Mouse (Mus musculus) embryo, embryonic 10 days (tissue): ENCODE measurements around the gene Neu3.

ENCODE experiments used
- DNase-seq: peaks from one replicate; pipeline ENCODE4 v3.0.0-alpha.2; 2015; ENCODE audit warnings: low spot score

Gene Neu3

DNA sequence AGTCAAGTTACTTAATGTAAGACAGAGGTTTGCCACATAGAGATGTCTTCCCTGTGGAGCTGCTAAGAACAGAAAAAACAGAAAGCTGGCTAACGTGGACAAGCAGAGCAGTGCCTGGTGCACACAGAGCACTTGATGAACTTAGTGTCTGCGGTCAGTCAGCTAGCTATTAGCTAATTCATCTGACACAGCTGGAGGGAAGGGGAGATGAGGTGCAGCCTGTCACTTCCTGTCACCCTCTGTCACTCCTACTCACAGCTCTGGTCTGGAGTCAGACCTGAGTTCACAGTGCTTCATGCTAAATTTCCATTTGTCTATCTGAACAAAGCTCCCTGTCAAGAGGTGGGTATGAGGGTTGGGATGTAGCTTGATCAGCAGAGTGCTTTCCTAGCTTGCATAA, 34.1 kb downstream of the Neu3 start:
- DNase-seq, result no peak

DNA sequence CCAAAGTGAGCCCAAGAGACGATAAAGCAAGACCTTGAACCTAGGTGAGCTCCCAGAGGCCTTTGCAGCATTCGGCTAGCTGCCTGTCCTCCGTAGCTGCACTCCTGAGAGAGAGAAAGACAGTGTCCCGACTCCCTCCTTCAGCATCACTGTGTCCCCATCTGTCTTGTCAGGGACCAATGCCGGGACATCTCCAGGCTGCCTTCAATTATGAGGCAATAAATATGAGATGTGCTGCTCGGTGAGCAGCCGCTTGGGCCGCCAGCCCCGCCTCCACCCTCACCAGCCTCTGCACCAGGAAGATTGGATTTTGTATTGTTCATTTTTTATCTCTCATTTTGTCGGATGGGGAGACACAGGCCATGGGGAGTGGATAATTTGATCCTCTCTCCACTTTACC, 37.4 kb downstream of the Neu3 start:
- no peak for DNase-seq

DNA sequence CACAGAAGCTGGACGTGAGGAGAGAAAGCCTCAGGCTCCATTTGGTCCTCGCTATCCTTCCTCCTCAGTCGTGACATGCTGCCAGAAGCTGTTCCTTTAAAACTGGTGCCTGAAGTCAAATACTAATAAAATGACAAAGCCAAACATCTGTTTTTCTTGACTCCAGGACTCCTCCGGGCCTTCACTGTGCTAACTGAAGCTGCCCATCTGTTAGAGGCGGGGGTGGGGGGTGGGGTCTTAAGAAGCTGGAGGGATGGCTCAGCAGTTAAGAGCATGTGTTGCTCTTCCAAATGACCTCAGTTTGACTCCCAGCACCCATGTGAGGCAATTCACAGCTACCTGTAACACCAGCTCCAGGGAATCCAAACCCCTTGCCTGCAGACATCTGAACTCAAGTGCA, 39.7 kb downstream of the Neu3 start:
- DNase-seq, result peak; percentile 6

DNA sequence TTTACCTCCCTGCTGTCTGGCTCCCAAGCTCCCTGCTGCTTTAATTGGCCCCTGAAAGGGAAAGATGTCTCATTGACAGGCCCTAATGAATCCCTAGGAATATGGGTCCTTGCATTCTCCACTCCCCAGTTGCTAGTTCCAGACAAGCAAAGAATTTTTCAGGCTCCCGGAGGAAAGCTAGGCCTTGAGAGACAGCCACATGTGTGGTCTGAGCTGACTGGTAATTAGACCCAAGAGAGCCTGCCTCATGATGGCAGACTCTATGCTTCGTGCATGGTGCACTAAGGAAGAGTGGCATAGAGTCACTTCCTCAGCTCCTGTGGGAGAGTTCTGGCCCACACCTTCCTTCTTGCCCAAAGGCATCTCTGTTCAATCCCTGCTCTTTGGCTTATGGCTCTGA, 40.3 kb downstream of the Neu3 start:
- no peak for DNase-seq

DNA sequence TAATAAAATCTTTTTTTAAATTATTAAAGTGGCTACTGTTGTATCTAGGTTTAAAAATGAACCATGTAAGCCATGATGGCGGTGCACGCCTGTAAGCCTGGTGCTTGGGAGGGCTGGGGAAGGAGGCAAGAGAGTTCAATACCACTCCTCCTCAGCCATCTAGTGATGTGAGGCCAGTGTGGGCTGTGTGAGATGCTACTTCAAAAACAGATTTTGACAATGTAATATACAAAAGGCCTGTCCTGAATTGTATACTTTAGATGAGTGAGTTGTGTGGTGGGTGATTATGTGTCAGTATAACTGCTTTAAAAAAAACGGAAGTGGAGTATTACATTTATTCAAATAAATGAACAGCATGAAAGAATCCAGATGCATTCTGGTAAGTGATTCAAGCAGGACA, 41.4 kb downstream of the Neu3 start:
- no peak for DNase-seq

DNA sequence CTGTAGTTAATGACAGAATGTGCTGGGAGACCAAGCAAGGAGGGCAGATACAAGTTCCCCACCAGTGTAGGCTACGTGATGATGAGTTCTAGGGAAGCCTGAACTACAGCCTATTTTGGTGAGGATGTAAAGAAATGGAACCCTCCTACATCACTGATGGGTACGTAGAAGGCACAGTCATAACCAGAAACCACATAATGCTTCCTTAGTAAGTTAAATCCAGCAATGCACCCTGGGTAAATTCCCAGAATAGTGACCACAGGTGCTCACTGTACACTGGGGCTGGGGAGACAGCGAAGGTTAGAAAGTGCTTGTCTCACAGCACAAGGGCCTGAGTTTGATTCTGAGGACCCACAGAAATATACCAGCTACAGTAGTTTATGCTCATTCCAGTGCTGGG, 42.7 kb downstream of the Neu3 start:
- DNase-seq, result no peak

DNA sequence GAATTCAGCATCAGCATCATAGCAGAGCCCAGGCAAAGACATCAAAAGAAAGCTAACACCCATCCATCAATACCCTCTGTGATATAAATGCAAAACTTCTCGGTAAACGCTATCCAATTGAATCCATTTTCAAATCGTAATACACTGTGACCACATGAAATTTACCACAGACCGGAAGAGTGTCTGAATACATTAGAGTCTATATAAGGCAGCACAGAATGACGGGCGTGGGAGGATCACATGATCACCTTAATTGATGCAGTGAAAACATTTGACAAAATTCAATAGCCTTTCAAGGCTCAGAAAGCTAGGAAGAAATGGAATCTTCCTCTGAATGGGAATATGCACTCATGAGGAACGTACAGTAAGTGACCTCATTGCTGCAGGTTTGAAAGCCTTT, 44.8 kb downstream of the Neu3 start:
- DNase-seq, result no peak

DNA sequence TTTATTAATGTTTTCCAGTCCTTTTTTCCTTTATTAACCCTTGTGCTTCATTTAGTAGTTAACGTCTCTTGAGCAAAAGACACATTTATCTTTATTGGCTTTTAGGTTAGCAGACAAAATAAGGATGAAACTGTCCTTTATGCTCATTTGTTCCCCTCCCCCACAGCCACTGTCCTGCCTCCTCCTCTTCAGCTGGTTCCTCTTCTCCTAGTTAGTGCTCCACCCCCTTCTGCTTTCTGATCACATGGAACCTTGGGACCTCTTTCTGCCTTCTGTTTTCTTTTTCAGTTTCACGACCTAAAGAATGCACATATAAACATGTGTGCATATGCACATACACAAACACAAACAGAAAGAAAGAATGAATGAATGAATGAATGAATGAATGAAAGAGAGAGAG, 46.3 kb downstream of the Neu3 start:
- DNase-seq, result no peak

DNA sequence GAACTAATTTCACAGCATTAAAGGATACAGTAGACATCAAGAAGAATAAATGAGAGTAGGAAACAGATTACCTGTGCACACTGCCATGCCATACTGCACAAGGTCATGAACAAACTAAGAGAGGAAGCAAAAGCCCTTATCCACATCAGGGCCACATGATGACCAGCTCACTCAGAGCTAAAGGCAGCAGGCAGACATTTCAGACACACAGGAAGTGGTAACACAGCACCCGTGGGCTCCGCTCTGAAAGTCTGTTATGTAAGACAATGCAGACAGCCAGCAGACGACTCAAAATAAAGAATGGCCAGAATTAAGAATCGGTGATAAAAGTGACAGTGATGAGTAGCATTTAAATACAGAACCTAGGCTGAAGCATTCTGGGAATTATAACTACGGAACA, 46.8 kb downstream of the Neu3 start:
- DNase-seq, result no peak

DNA sequence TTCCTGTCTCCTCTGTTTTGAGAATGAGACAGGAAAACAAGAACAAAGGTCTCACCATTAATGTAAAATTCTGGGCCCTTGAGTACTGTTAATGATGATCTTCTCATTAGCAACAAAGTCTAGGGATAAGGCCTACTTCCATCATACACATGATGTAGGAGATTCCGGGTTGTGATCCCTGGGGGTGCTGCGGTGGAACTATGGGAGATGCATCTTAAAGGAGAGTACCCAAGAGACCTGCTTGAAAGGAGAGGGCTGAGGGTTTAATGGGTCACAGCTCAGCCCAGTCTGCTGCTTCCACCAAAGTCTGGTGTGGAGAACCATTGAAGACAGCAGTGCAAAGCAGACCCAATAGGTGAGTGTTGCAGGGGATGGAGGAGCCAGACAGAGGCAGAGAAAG, 65.0 kb downstream of the Neu3 start, which contains the start of gene Olfr521:
Gene Olfr521 (plus strand): TSS at position 301 of the 400 bp plus-strand sequence.
- DNase-seq, result no peak
